23 mouse cellular contexts compared by ENCODE assay signal in genomic region chr2:51278356-51278755, GRCm38 (mm10).
DNase-seq lines count a peak whose midpoint lies in the region; ATAC-seq and TF ChIP-seq lines count a peak whose summit lies in the region.
"Had no signal": no experiment of that assay in that cellular context is flagged by ENCODE, and none has a peak within 500 bp of the region (broad histone marks: within the 10 kb centered on the region; RNA-seq: fewer than 3 reads in every experiment).

No protein-coding gene starts in this region.

- no peak overlapping the region for H3ac ChIP-seq in C2C12 (ENCODE audit: control insufficient read depth, insufficient read length, low read depth)

- peaks cover 10% of the 10 kb centered on the region for H3K4me1 ChIP-seq in heart, embryonic 15.5 days (replicated peaks)
- H3K4me1 ChIP-seq in embryonic fibroblast, embryonic 13.5 days (ENCODE audit: control insufficient read depth, insufficient read depth, low read length) = peaks cover 22% of the 10 kb centered on the region
- no peaks in the 10 kb centered on the region for H3K4me1 ChIP-seq in intestine, postnatal 0 days (replicated peaks; ENCODE audit: control insufficient read depth, insufficient read depth, low read length)
- H3K4me1 ChIP-seq: hindbrain, embryonic 12.5 days; hindbrain, embryonic 15.5 days had no signal

- no peaks in the 10 kb centered on the region for H3K36me3 ChIP-seq in heart, embryonic 15.5 days
- no peaks in the 10 kb centered on the region for H3K36me3 ChIP-seq in C2C12 (ENCODE audit: control insufficient read depth, insufficient read depth)
- no peaks in the 10 kb centered on the region for H3K36me3 ChIP-seq in intestine, postnatal 0 days (ENCODE audit: control insufficient read depth, insufficient read depth)
- H3K36me3 ChIP-seq: embryonic facial prominence, embryonic 12.5 days; heart, embryonic 12.5 days; hindbrain, embryonic 12.5 days; hindbrain, embryonic 15.5 days had no signal

- H3K4me2 ChIP-seq in heart, embryonic 15.5 days = no peak overlapping the region
- no peak overlapping the region for H3K4me2 ChIP-seq in intestine, postnatal 0 days (replicated peaks; ENCODE audit: low read depth)
- H3K4me2 ChIP-seq: embryonic facial prominence, embryonic 12.5 days; heart, embryonic 12.5 days; hindbrain, embryonic 12.5 days; hindbrain, embryonic 15.5 days had no signal

- H3K27me3 ChIP-seq in heart, embryonic 15.5 days = no peaks in the 10 kb centered on the region
- no peaks in the 10 kb centered on the region for H3K27me3 ChIP-seq in C2C12 (ENCODE audit: control insufficient read depth, insufficient read depth, insufficient read length)
- H3K27me3 ChIP-seq in intestine, postnatal 0 days (replicated peaks; ENCODE audit: control insufficient read depth, insufficient read depth, low read length) = no peaks in the 10 kb centered on the region
- H3K27me3 ChIP-seq: embryonic facial prominence, embryonic 12.5 days; heart, embryonic 12.5 days; hindbrain, embryonic 12.5 days; hindbrain, embryonic 15.5 days; Patski had no signal

- 0 out of 2 replicates have a peak overlapping the region, but pooled peaks have one; percentile 17 for H3K27ac ChIP-seq in heart, embryonic 15.5 days
- peak overlapping the region; percentile 92 for H3K27ac ChIP-seq in embryonic fibroblast, embryonic 13.5 days (ENCODE audit: insufficient read depth, low read length)
- no peak overlapping the region for H3K27ac ChIP-seq in intestine, postnatal 0 days (ENCODE audit: low read depth, low read length)
- H3K27ac ChIP-seq: embryonic facial prominence, embryonic 12.5 days; gastrocnemius, adult 2 months; hindbrain, embryonic 12.5 days; hindbrain, embryonic 15.5 days had no signal

- no peak for TF ChIP-seq CTCF in C2C12 (IDR thresholded peaks at IDR 0.05; ENCODE audit: control insufficient read depth, insufficient read depth, insufficient read length)
- TF ChIP-seq CTCF in embryonic fibroblast, embryonic 13.5 days (IDR thresholded peaks at IDR 0.05; ENCODE audit: borderline replicate concordance, insufficient read depth, low read length) = no peak
- no peak for TF ChIP-seq CTCF in intestine, postnatal 0 days (IDR thresholded peaks at IDR 0.05; ENCODE audit: low read depth)

- no peaks in the 10 kb centered on the region for H3K79me2 ChIP-seq in C2C12 (ENCODE audit: control insufficient read depth, insufficient read depth)

- no peak for DNase-seq in heart, postnatal 25 days (ENCODE audit: low spot score)
- no peak for DNase-seq in right cerebral cortex, postnatal 10 days (ENCODE audit: low spot score in 2 of 2)
- DNase-seq: adrenal gland, postnatal 10 days; adrenal gland, postnatal 36 days; cerebellum, adult 18-20 months; cerebellum, adult 9-10 months; cerebellum, postnatal 14 days; forebrain, postnatal 0 days; gastrocnemius, adult 2 months; gastrocnemius, postnatal 25 days; heart, adult 18-20 months; heart, postnatal 14 days; kidney, adult 11 months had no signal

- intact Hi-C loops in heart, postnatal 25 days (cut with DNase I) = no loop called here

- no peak for ATAC-seq in heart, embryonic 15.5 days (replicated peaks; ENCODE audit: insufficient number of reproducible peaks, insufficient read depth, low FRiP score, low read depth)
- no peak for ATAC-seq in intestine, postnatal 0 days
- ATAC-seq: forebrain, embryonic 14.5 days; forebrain, postnatal 0 days had no signal

- no peaks in the 10 kb centered on the region for H3K9me3 ChIP-seq in heart, embryonic 15.5 days (replicated peaks)
- no peaks in the 10 kb centered on the region for H3K9me3 ChIP-seq in intestine, postnatal 0 days (ENCODE audit: control insufficient read depth)
- H3K9me3 ChIP-seq: embryonic facial prominence, embryonic 12.5 days; heart, embryonic 12.5 days; hindbrain, embryonic 12.5 days; hindbrain, embryonic 15.5 days had no signal

- H3K4me3 ChIP-seq in heart, embryonic 15.5 days = no peak overlapping the region
- H3K4me3 ChIP-seq in C2C12 (ENCODE audit: insufficient read depth, poor library complexity, severe bottlenecking) = no peak overlapping the region
- no peak overlapping the region for H3K4me3 ChIP-seq in embryonic fibroblast, embryonic 13.5 days (ENCODE audit: insufficient read depth, low read length)
- no peak overlapping the region for H3K4me3 ChIP-seq in intestine, postnatal 0 days (ENCODE audit: low read depth, low read length)
- H3K4me3 ChIP-seq: embryonic facial prominence, embryonic 12.5 days; gastrocnemius, adult 2 months; heart, embryonic 12.5 days; hindbrain, embryonic 12.5 days; hindbrain, embryonic 15.5 days had no signal

- WGBS in heart, embryonic 15.5 days = 72% methylated on average over 4 of the region's 4 CpGs
- 72% methylated on average over 4 of the region's 4 CpGs for WGBS in intestine, postnatal 0 days

- no peak overlapping the region for H3K9ac ChIP-seq in heart, embryonic 15.5 days
- H3K9ac ChIP-seq in intestine, postnatal 0 days (ENCODE audit: low read depth, low read length) = no peak overlapping the region
- H3K9ac ChIP-seq: embryonic facial prominence, embryonic 12.5 days; forebrain, postnatal 0 days; heart, embryonic 12.5 days; hindbrain, embryonic 12.5 days; hindbrain, embryonic 15.5 days had no signal

- no peaks in the 10 kb centered on the region for H3K79me3 ChIP-seq in C2C12 (ENCODE audit: low read depth)

- TF ChIP-seq POLR2A in embryonic fibroblast, embryonic 13.5 days (IDR thresholded peaks at IDR 0.05; ENCODE audit: low read depth, low read length) = no peak

TF ChIP-seq in C2C12, 6 proteins besides CTCF, POLR2A, EP300 and RAD21:
- TF ChIP-seq MYOG (IDR thresholded peaks at IDR 0.05; ENCODE audit: control insufficient read depth, extremely low read depth, insufficient read length) (no peak), FOSL1 (IDR thresholded peaks at IDR 0.05; ENCODE audit: insufficient read depth, low read length, poor library complexity, severe bottlenecking) (no peak), MAX (IDR thresholded peaks at IDR 0.05) (peak; percentile 63), MYOD1 (IDR thresholded peaks at IDR 0.05; ENCODE audit: control insufficient read depth, insufficient read length, low read depth) (peak; percentile 18), CEBPB (IDR thresholded peaks at IDR 0.05; ENCODE audit: low read depth) (no peak), USF1 (IDR thresholded peaks at IDR 0.05; ENCODE audit: low read depth) (no peak)
